In the genomic region with DNA sequence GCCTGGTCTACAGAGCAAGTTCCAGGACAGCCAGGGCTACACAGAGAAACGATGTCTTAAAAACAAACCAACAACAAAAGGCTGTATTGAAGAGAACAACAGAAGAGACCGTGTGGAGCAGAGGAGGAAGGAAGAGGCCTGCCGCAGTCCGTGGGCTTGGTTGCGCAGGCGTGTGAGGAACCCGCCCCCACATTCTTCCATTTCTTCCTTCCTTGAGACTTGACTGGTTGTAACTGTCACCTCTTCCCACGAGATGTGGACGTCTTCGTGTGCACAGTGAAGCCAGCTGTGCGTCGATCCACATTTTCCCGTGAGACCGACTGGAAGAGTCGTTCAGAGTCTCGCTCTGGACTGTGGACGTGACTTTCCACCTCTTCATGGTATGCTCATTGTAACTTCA, we compare ENCODE assay signal across 11 mouse cellular contexts. TPM values are rescaled to one million over a fixed set of nuclear protein-coding genes. Genes with fewer than 3 reads are reported as not detected.
DNase-seq lines count a peak whose midpoint lies in the region; ATAC-seq and TF ChIP-seq lines count a peak whose summit lies in the region.
"Had no signal": no experiment of that assay in that cellular context is flagged by ENCODE, and none has a peak within 500 bp of the region (broad histone marks: within the 10 kb centered on the region; RNA-seq: fewer than 3 reads in every experiment).

No protein-coding gene starts in this region.

- TF ChIP-seq POLR2A in liver, adult 2 months (IDR thresholded peaks at IDR 0.05; ENCODE audit: extremely low read depth, insufficient read depth, low read length): no peak

- DNase-seq in liver, adult 2 months (ENCODE audit: extremely low read depth, low read depth, low spot score): no peak
- no peak for DNase-seq in liver
- no peak for DNase-seq in lung, postnatal 0 days (ENCODE audit: low spot score)
- peak; percentile 64 for DNase-seq in thymus, postnatal 14 days
- no peak for DNase-seq in gastrocnemius, postnatal 14 days
- DNase-seq in layer of hippocampus, postnatal 25 days (ENCODE audit: extremely low spot score in 1 of 2, low spot score in 1 of 2): no peak

- H3K4me2 ChIP-seq in lung, postnatal 0 days (replicated peaks; ENCODE audit: low read depth, low read length): no peak overlapping the region

- H3K4me1 ChIP-seq in liver, adult 2 months (ENCODE audit: control insufficient read depth, insufficient read depth, low read length): no peaks in the 10 kb centered on the region
- H3K4me1 ChIP-seq in lung, postnatal 0 days (ENCODE audit: insufficient read depth, low read depth, low read length): peaks cover 4% of the 10 kb centered on the region; the same call in 1 of the 2 replicates

- H3K27me3 ChIP-seq in liver, adult 2 months (ENCODE audit: control insufficient read depth, insufficient read depth, low read length): no peaks in the 10 kb centered on the region
- H3K27me3 ChIP-seq in lung, postnatal 0 days (replicated peaks; ENCODE audit: insufficient read depth, low read length): no peaks in the 10 kb centered on the region
- H3K27me3 ChIP-seq: Patski had no signal

- no peak for TF ChIP-seq CTCF in liver, adult 2 months (IDR thresholded peaks at IDR 0.05; ENCODE audit: low read depth, low read length)
- no peak for TF ChIP-seq CTCF in lung, postnatal 0 days (IDR thresholded peaks at IDR 0.05)

- intact Hi-C loops in gastrocnemius, postnatal 14 days (cut with DNase I; ENCODE audit: low total_unique reads): no loop called here

- no peaks in the 10 kb centered on the region for H3K9me3 ChIP-seq in lung, postnatal 0 days (ENCODE audit: low read length)
- H3K9me3 ChIP-seq: midbrain, embryonic 10.5 days had no signal

- H3K4me3 ChIP-seq in liver, adult 2 months (ENCODE audit: insufficient read depth, low read depth, low read length): no peak overlapping the region
- no peak overlapping the region for H3K4me3 ChIP-seq in lung, postnatal 0 days (ENCODE audit: low read depth, low read length)
- H3K4me3 ChIP-seq: midbrain, embryonic 10.5 days had no signal

- no peak overlapping the region for H3K9ac ChIP-seq in liver, adult 2 months (ENCODE audit: low read depth, low read length)
- no peak overlapping the region for H3K9ac ChIP-seq in lung, postnatal 0 days (replicated peaks; ENCODE audit: low read depth)

- H3K27ac ChIP-seq in liver, adult 2 months (replicated peaks; ENCODE audit: insufficient read depth, low read depth, low read length): peak overlapping the region; percentile 42
- H3K27ac ChIP-seq in lung, postnatal 0 days (ENCODE audit: low read length): peak overlapping the region; percentile 10; the same call in 1 of the 2 replicates

- H3K36me3 ChIP-seq in liver, adult 2 months (ENCODE audit: control insufficient read depth, insufficient read depth, low read length): no peaks in the 10 kb centered on the region
- H3K36me3 ChIP-seq in lung, postnatal 0 days (ENCODE audit: insufficient read depth, low read length): no peaks in the 10 kb centered on the region
- H3K36me3 ChIP-seq: midbrain, embryonic 10.5 days had no signal

- no peaks in the 10 kb centered on the region for H3K79me2 ChIP-seq in liver, adult 2 months (ENCODE audit: control insufficient read depth, insufficient read depth, low read length)

- no peak for TF ChIP-seq EP300 in lung, postnatal 0 days (IDR thresholded peaks at IDR 0.05)

- 85% methylated on average over 17 of the region's 17 CpGs for WGBS in liver, adult 2 months
- WGBS in lung, postnatal 0 days: 53% methylated on average over 17 of the region's 17 CpGs

- peak; percentile 81 for ATAC-seq in common myeloid progenitor, adult 5-6 weeks (replicated peaks; ENCODE audit: low read depth, poor library complexity, severe bottlenecking)
- 0 out of 2 replicates have a peak, but pooled peaks have one; percentile 21 for ATAC-seq in lung, postnatal 0 days
- no peak for ATAC-seq in erythroblast, adult 5-6 weeks (replicated peaks; ENCODE audit: low FRiP score, poor library complexity, severe bottlenecking)
- ATAC-seq: Patski had no signal

RNA-seq across cellular contexts. Expression of a gene that starts 26.7 kb away (rescaled TPM):
- 1.5 and 2.8 TPM in 2 replicates for total RNA-seq in liver, adult 2 months (2014; rRNA removed)
- polyA plus RNA-seq in liver, adult 2 months (2012; rRNA removed): 6.7 and 13.2 TPM in 2 replicates
- 2.2 and 3.2 TPM in 2 replicates for total RNA-seq in common myeloid progenitor, adult 5-6 weeks (2017)
- 0.49 and 3.1 TPM in 2 replicates for polyA plus RNA-seq in lung, postnatal 0 days (2015; fragmentation: Nextera tagmentation; extraction: Ambion mirVana)
- total RNA-seq in gastrocnemius, postnatal 14 days (2021): under 1 TPM; 0.29 to 0.51 TPM
- total RNA-seq in erythroblast, adult 5-6 weeks (2015; ENCODE audit: low replicate concordance): 3.3 and 5.4 TPM in 2 replicates
- total RNA-seq in erythroblast, adult 5-6 weeks (2017; ENCODE audit: low replicate concordance): 0.26 and 2.9 TPM in 2 replicates
- total RNA-seq in layer of hippocampus, postnatal 25 days (2021): not detected
- total RNA-seq: layer of hippocampus, adult 18-20 months had no signal

RNA-seq across cellular contexts. Expression of a gene that starts 43.7 kb away (rescaled TPM):
- total RNA-seq in liver, adult 2 months (2014; rRNA removed): 8.5 and 8.6 TPM in 2 replicates
- polyA plus RNA-seq in liver, adult 2 months (2012; rRNA removed): 1.7 and 1.8 TPM in 2 replicates
- total RNA-seq in common myeloid progenitor, adult 5-6 weeks (2017): not detected in 2 replicates
- polyA plus RNA-seq in lung, postnatal 0 days (2015; fragmentation: Nextera tagmentation; extraction: Ambion mirVana): 37.0 and 46.5 TPM in 2 replicates
- total RNA-seq in gastrocnemius, postnatal 14 days (2021): 100 to 1,000 TPM; 314 to 411 TPM
- 8.1 TPM in 1 of 2 replicates, not detected in the other for total RNA-seq in erythroblast, adult 5-6 weeks (2015; ENCODE audit: low replicate concordance)
- not detected in 2 replicates for total RNA-seq in erythroblast, adult 5-6 weeks (2017; ENCODE audit: low replicate concordance)
- total RNA-seq in layer of hippocampus, postnatal 25 days (2021): 1 to 10 TPM; 5.0 to 5.5 TPM
- polyA plus RNA-seq: Patski had no signal

RNA-seq across cellular contexts. Expression of a gene that starts 47.5 kb away (rescaled TPM):
- total RNA-seq in liver, adult 2 months (2014; rRNA removed): 5.3 and 11.9 TPM in 2 replicates
- polyA plus RNA-seq in liver, adult 2 months (2012; rRNA removed): 28.2 and 28.8 TPM in 2 replicates
- 0.09 TPM in 1 of 2 replicates, not detected in the other for total RNA-seq in common myeloid progenitor, adult 5-6 weeks (2017)
- polyA plus RNA-seq in lung, postnatal 0 days (2015; fragmentation: Nextera tagmentation; extraction: Ambion mirVana): not detected in 2 replicates
- 1 to 10 TPM in 1 of 2 experiments, under 1 TPM in 1; 0.90 to 1.4 TPM for total RNA-seq in gastrocnemius, postnatal 14 days (2021)
- 5.2 TPM in 1 of 2 replicates, not detected in the other for total RNA-seq in erythroblast, adult 5-6 weeks (2015; ENCODE audit: low replicate concordance)
- not detected in 2 replicates for total RNA-seq in erythroblast, adult 5-6 weeks (2017; ENCODE audit: low replicate concordance)
- total RNA-seq in layer of hippocampus, postnatal 25 days (2021): not detected
- total RNA-seq: layer of hippocampus, adult 18-20 months had no signal
- polyA plus RNA-seq: midbrain, embryonic 10.5 days had no signal

RNA-seq across cellular contexts. Expression of a gene that starts 59.7 kb away (rescaled TPM):
- total RNA-seq in liver, adult 2 months (2014; rRNA removed): 20.0 and 21.9 TPM in 2 replicates
- polyA plus RNA-seq in liver, adult 2 months (2012; rRNA removed): 13.4 and 13.7 TPM in 2 replicates
- total RNA-seq in common myeloid progenitor, adult 5-6 weeks (2017): 71.8 and 82.3 TPM in 2 replicates
- polyA plus RNA-seq in lung, postnatal 0 days (2015; fragmentation: Nextera tagmentation; extraction: Ambion mirVana): 19.7 and 20.3 TPM in 2 replicates
- total RNA-seq in gastrocnemius, postnatal 14 days (2021): 1 to 10 TPM; 8.9 to 9.9 TPM
- total RNA-seq in erythroblast, adult 5-6 weeks (2015; ENCODE audit: low replicate concordance): 27.3 and 28.4 TPM in 2 replicates
- 16.9 and 35.0 TPM in 2 replicates for total RNA-seq in erythroblast, adult 5-6 weeks (2017; ENCODE audit: low replicate concordance)
- total RNA-seq in layer of hippocampus, postnatal 25 days (2021): 10 to 100 TPM; 30.0 to 38.5 TPM

Comparison
In these comparisons a context has a peak if more than half of its experiments do, and no peak if none do; other contexts are left out.
1. RNA of a gene that starts 43.7 kb away (total RNA-seq): 314 to 411 TPM in gastrocnemius, postnatal 14 days; 8.5 to 8.6 TPM in liver, adult 2 months, 8.1 TPM in erythroblast, adult 5-6 weeks, 5.0 to 5.5 TPM in layer of hippocampus, postnatal 25 days and not detected in common myeloid progenitor, adult 5-6 weeks; every median in the first group is over 10 times any median in the second.